Mouse (Mus musculus): ENCODE measurements around the gene Rassf2. TPM values are rescaled to one million over a fixed set of nuclear protein-coding genes. Genes with fewer than 3 reads are reported as not detected.

The Rassf2 gene
- polyA plus RNA-seq, 1 experiment from 2014 or later, result 27.4 TPM

DNA sequence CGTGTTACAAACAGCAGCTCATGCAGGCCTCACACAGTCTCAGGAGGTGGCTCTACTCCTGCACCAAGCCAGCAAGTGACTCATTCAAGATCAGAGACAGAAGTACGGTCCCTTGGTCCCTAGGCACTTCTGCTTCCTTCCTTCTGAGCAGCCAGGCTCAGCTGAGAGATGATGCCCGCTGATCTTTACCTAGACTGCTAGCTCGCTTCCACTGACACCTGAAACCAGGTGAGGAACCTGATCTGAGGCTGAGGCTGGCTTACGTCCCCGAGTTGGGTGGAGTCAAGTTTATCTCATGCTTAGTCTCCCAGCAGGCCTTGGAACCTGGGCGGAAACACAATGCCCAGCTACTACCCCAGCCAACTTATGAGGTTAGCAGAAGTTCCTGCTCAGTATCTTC, 9.8 kb upstream of the Rassf2 start:
- no peaks in the 10 kb centered on the region for H3K36me3 ChIP-seq (ENCODE audit: control insufficient read depth, insufficient read depth)
- no peaks in the 10 kb centered on the region for H3K9me3 ChIP-seq (ENCODE audit: control insufficient read depth, low read length)
- H3K27ac ChIP-seq (ENCODE audit: low read length), result no peak overlapping the region
- H3K4me3 ChIP-seq (replicated peaks; ENCODE audit: low read length), result no peak overlapping the region
- ATAC-seq, result no peak
- no peaks in the 10 kb centered on the region for H3K4me1 ChIP-seq (replicated peaks; ENCODE audit: control insufficient read depth, insufficient read depth, low read length)
- WGBS, result 70% methylated on average over 7 of the region's 7 CpGs
- H3K27me3 ChIP-seq (replicated peaks; ENCODE audit: control insufficient read depth, insufficient read depth, low read length), result no peaks in the 10 kb centered on the region
- no peak overlapping the region for H3K9ac ChIP-seq (replicated peaks; ENCODE audit: low read depth, low read length)
- no peak overlapping the region for H3K4me2 ChIP-seq (ENCODE audit: low read length)

- H3K27ac ChIP-seq (ENCODE audit: low read length), result no peak overlapping the region
- H3K9me3 ChIP-seq (ENCODE audit: control insufficient read depth, low read length), result no peaks in the 10 kb centered on the region
- H3K36me3 ChIP-seq (ENCODE audit: control insufficient read depth, insufficient read depth), result no peaks in the 10 kb centered on the region
- H3K4me3 ChIP-seq (replicated peaks; ENCODE audit: low read length), result no peak overlapping the region
- peaks cover under 1% of the 10 kb centered on the region for H3K4me1 ChIP-seq (replicated peaks; ENCODE audit: control insufficient read depth, insufficient read depth, low read length)
- no peak overlapping the region for H3K9ac ChIP-seq (replicated peaks; ENCODE audit: low read depth, low read length)
- ATAC-seq, result no peak
- H3K27me3 ChIP-seq (replicated peaks; ENCODE audit: control insufficient read depth, insufficient read depth, low read length), result no peaks in the 10 kb centered on the region
- 84% methylated on average over 5 of the region's 5 CpGs for WGBS
- no peak overlapping the region for H3K4me2 ChIP-seq (ENCODE audit: low read length)
Measured at GRCm38 (mm10) chr2:132036326-132036725, 6.3 kb upstream of the Rassf2 start.

- no peaks in the 10 kb centered on the region for H3K27me3 ChIP-seq (replicated peaks; ENCODE audit: control insufficient read depth, insufficient read depth, low read length)
- H3K4me2 ChIP-seq (ENCODE audit: low read length), result no peak overlapping the region
- no peak overlapping the region for H3K4me3 ChIP-seq (replicated peaks; ENCODE audit: low read length)
- no peak overlapping the region for H3K9ac ChIP-seq (replicated peaks; ENCODE audit: low read depth, low read length)
- peaks cover 10% of the 10 kb centered on the region for H3K4me1 ChIP-seq (replicated peaks; ENCODE audit: control insufficient read depth, insufficient read depth, low read length)
- 50% methylated on average over 11 of the region's 11 CpGs for WGBS
- no peaks in the 10 kb centered on the region for H3K36me3 ChIP-seq (ENCODE audit: control insufficient read depth, insufficient read depth)
- no peak for ATAC-seq
- no peaks in the 10 kb centered on the region for H3K9me3 ChIP-seq (ENCODE audit: control insufficient read depth, low read length)
- no peak overlapping the region; the same call in 1 of the 2 replicates for H3K27ac ChIP-seq (ENCODE audit: low read length)
Measured at GRCm38 (mm10) chr2:132035470-132035835, 5.4 kb upstream of the Rassf2 start.

DNA sequence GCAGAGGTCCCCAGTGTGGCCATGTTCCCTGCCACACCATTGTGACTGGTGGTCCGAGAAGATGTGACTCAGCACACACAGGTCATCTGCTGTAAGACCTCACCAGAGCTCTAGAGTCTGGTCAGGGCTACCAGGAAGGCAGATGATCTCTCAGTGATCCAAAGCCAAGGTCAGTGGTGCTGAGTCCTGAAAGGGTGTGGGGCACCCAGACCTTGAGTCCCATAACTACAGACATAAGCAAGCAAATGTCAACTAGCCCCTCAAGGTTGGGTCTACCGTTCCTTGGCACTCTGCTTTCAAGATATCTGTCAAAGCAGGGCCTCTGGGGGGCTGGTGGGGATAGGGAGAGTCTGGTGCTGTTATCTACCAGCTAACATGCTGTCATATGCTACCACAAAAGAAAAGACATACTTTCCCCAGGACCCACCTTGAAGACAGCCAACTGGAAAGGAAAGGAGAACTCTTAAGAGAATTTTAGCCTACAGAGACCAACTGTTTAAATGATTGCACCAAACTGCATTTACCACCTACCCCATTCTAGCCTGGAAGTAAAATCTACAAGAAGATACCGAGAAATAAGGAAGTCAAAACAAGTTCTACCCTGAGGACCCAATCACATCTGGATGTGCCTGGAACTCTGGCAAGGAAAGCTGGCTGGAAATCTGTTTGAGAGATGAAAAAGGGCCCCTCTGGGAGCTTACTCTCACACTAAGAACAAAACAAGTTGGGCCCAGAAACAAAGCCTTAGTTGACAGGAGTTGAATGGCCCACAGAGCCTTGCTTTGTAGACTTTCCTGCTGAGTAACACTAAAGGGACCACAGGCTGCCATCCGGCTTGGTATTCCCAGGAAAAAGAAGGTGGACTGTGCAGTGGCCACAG, 4.8 kb upstream of the Rassf2 start:
- no peak for ATAC-seq
- Histone ChIP-seq H3K9ac (replicated peaks; ENCODE audit: low read depth, low read length) (no peak overlapping the region), H3K36me3 (ENCODE audit: control insufficient read depth, insufficient read depth) (no peaks in the 10 kb centered on the region), H3K4me2 (ENCODE audit: low read length) (no peak overlapping the region), H3K4me1 (replicated peaks; ENCODE audit: control insufficient read depth, insufficient read depth, low read length) (peaks cover 11% of the 10 kb centered on the region), H3K27me3 (replicated peaks; ENCODE audit: control insufficient read depth, insufficient read depth, low read length) (no peaks in the 10 kb centered on the region), H3K27ac (ENCODE audit: low read length) (no peak overlapping the region), H3K4me3 (replicated peaks; ENCODE audit: low read length) (no peak overlapping the region), H3K9me3 (ENCODE audit: control insufficient read depth, low read length) (no peaks in the 10 kb centered on the region)
- 55% methylated on average over 4 of the region's 4 CpGs for WGBS

GRCm38 (mm10) chr2:132031364-132032095, 1.5 kb upstream of the Rassf2 start:
- Histone ChIP-seq H3K27me3 (replicated peaks; ENCODE audit: control insufficient read depth, insufficient read depth, low read length) (no peaks in the 10 kb centered on the region), H3K4me1 (replicated peaks; ENCODE audit: control insufficient read depth, insufficient read depth, low read length) (peaks cover 29% of the 10 kb centered on the region), H3K4me2 (ENCODE audit: low read length) (peak overlapping the region; percentile 86), H3K36me3 (ENCODE audit: control insufficient read depth, insufficient read depth) (no peaks in the 10 kb centered on the region), H3K27ac (ENCODE audit: low read length) (0 out of 2 replicates have a peak overlapping the region, but pooled peaks have one; percentile 29), H3K9ac (replicated peaks; ENCODE audit: low read depth, low read length) (peak overlapping the region; percentile 82), H3K9me3 (ENCODE audit: control insufficient read depth, low read length) (no peaks in the 10 kb centered on the region), H3K4me3 (replicated peaks; ENCODE audit: low read length) (no peak overlapping the region)
- WGBS, result 59% methylated on average over 11 of the region's 11 CpGs
- ATAC-seq, result no peak

DNA sequence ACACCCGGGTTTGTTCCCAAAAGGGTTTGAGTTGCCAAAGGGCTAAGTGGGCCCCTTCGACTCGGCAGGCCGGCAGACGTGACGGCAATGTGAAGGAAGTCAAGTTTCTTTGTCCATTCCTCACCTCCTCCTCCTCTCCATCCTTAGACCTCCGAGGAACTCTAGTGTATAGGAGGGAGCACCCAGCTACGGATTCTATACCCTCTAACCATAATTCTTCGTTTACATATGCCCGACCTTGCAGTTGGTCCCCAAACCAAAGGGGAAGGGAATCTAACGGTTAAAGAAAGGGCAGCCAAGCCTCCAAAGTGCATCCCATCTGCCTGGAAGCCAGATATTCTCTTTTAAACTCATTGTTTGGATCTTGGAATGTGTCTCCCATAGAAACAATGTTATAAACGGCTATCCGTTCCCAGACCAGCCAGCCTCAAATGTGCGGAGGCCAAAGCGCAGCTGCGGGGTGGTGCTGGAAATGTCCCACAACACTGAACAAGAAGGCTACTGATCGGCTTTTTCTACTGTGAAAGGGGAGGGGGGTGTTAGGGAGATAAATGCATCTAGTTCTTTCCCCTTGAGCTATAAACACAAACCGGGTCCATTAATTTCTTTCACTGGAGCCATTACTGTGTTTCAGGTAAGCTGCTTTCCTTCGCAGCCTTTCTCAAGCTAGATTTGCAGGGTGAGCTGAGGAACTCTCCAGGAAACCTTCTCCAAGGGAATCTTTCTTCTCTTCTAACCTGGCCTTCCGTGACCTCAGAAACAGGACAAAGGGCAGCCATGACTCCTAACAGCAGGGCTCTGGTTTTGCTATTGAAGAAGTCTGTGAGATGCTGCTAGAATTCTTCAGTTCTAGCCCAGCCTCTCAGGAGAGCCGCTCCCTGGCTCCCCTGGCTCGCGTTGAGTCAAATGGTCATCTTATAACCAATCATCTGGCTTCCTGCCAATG, 633 bp upstream of the Rassf2 start:
- Histone ChIP-seq H3K4me1 (replicated peaks; ENCODE audit: control insufficient read depth, insufficient read depth, low read length) (peaks cover 29% of the 10 kb centered on the region), H3K9me3 (ENCODE audit: control insufficient read depth, low read length) (no peaks in the 10 kb centered on the region), H3K36me3 (ENCODE audit: control insufficient read depth, insufficient read depth) (no peaks in the 10 kb centered on the region), H3K9ac (replicated peaks; ENCODE audit: low read depth, low read length) (peak overlapping the region; percentile 82), H3K27ac (ENCODE audit: low read length) (peak overlapping the region; percentile 81), H3K4me2 (ENCODE audit: low read length) (peak overlapping the region; percentile 86), H3K27me3 (replicated peaks; ENCODE audit: control insufficient read depth, insufficient read depth, low read length) (no peaks in the 10 kb centered on the region), H3K4me3 (replicated peaks; ENCODE audit: low read length) (peak overlapping the region; percentile 71)
- 8% methylated on average over 23 of the region's 23 CpGs for WGBS
- peak; percentile 18 for ATAC-seq

DNA sequence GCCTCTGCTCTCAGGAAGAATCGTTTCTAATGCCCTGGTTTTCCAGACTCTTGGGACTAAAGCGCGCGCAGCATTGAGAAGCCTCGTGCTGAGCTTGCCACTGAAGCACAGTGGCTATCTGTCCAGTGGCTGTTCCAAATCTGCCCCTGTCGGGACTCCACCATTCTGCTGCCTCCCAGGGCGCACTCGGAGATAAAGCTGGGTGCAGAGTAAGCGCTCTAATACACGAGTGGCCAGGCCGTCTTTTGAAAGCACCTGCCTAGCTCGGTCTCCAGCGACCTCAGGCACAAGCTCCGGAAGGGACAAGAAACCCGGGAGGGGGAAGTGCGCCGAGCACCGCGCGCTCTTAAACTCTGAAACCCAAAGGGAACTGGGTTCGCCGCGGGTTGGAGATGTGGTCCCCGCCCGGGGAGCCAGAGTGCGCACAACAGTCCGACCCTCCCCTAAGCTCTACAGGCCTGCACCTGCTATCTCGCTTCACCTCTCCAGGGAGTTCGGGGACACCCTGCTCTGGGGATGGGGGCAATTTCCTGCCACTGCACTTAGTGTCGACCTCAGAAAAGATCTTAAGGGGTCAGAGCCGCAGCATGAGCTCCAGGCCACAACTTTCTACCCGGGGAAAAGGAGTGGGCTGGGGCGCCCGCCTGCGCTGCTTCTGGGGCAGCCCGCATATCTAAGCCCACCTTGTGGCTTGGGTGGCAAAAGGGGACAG, 1.0 kb downstream of the Rassf2 start:
- WGBS, result under 1% methylated on average over 36 of the region's 36 CpGs
- peak; percentile 19 for ATAC-seq
- Histone ChIP-seq H3K36me3 (ENCODE audit: control insufficient read depth, insufficient read depth) (no peaks in the 10 kb centered on the region), H3K9ac (replicated peaks; ENCODE audit: low read depth, low read length) (peak overlapping the region; percentile 82), H3K4me3 (replicated peaks; ENCODE audit: low read length) (peak overlapping the region; percentile 71), H3K4me1 (replicated peaks; ENCODE audit: control insufficient read depth, insufficient read depth, low read length) (peaks cover 29% of the 10 kb centered on the region), H3K27ac (ENCODE audit: low read length) (peak overlapping the region; percentile 81), H3K9me3 (ENCODE audit: control insufficient read depth, low read length) (no peaks in the 10 kb centered on the region), H3K27me3 (replicated peaks; ENCODE audit: control insufficient read depth, insufficient read depth, low read length) (no peaks in the 10 kb centered on the region), H3K4me2 (ENCODE audit: low read length) (peak overlapping the region; percentile 86)

DNA sequence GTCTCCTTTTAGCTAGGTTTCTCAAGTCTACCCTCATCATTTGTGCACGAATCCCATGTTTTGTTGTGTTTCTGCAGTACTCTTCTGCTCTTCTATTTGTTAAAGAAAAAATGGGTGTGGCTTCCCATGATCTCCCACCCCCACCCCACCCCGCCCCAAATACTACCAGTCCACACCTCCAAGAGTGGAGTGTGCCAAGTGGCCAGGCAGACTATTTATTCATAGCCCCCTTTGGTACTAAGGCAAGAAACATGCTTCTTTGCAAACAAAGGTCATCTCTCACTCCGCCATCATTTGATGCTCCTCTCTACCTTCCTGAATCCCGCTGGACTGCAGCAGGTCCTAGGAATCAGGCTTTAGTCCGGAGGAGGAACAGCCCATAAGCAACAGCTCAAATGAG, 2.0 kb downstream of the Rassf2 start:
- no peaks in the 10 kb centered on the region for H3K27me3 ChIP-seq (replicated peaks; ENCODE audit: control insufficient read depth, insufficient read depth, low read length)
- WGBS, result 30% methylated on average over 5 of the region's 5 CpGs
- H3K27ac ChIP-seq (ENCODE audit: low read length), result no peak overlapping the region; the same call in 1 of the 2 replicates
- H3K9ac ChIP-seq (replicated peaks; ENCODE audit: low read depth, low read length), result peak overlapping the region; percentile 82
- peak overlapping the region; percentile 71 for H3K4me3 ChIP-seq (replicated peaks; ENCODE audit: low read length)
- no peaks in the 10 kb centered on the region for H3K9me3 ChIP-seq (ENCODE audit: control insufficient read depth, low read length)
- H3K4me1 ChIP-seq (replicated peaks; ENCODE audit: control insufficient read depth, insufficient read depth, low read length), result peaks cover 29% of the 10 kb centered on the region
- peak overlapping the region; percentile 86 for H3K4me2 ChIP-seq (ENCODE audit: low read length)
- H3K36me3 ChIP-seq (ENCODE audit: control insufficient read depth, insufficient read depth), result no peaks in the 10 kb centered on the region
- ATAC-seq, result no peak

All from forebrain, embryonic 16.5 days (tissue).